Mouse (Mus musculus) erythroid progenitor cell, adult 5-6 weeks (primary cell): Measurements from ENCODE around the gene Atp6v0a1. TPM values are rescaled to one million over a fixed set of nuclear protein-coding genes. Genes with fewer than 3 reads are reported as not detected.

Source experiments
- ATAC-seq: replicated peaks from 2 replicates; pipeline ENCODE4 v1.8.0; 2016; ENCODE audit warnings: moderate number of reproducible peaks, mild to moderate bottlenecking, moderate TSS enrichment, inconsistent platforms; ENCODE audit not compliant: poor library complexity, low FRiP score, severe bottlenecking
- total RNA-seq, 2 experiments: library from RNA; stranded (forward) in 1 of 2; stranded (reverse) in 1 of 2; fragments of 150-400 nt in 1 of 2; fragments of 186-747, 209-891 nt in 1 of 2; gene quantifications; 2 replicates each; pipeline versions ENCODE4 v1.2.3 to v1.2.4; 2015 to 2017; ENCODE audit warnings: low replicate concordance in 2 of 2

Gene Atp6v0a1
- total RNA-seq, 2 experiments from 2014 or later = 316 to 355 TPM

DNA sequence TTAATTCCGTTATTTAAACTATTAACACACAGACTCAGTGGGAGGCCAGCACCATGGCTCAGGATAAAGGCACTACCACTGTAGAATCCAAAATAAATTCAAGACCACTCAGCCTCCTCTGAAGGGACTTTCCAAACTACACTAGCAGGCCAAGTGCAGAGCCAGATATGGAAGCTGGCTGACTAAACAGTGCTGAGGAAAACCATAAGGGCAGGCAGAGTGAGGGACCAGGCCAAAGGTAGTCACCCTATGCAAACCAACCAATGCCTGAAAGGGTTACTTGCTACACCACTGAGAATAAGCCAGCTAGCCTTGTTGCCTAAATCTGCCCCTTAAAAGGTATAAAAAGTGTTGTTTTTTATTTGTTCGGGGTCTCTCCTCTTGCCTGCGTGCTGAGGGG, 102.9 kb downstream of the Atp6v0a1 start:
- no peak for ATAC-seq

Other genes with a start within 250 kb of the Atp6v0a1 start
- not detected in 2 replicates for gene Kcnh4, start 249.5 kb upstream of the Atp6v0a1 start, total RNA-seq (2015; ENCODE audit: low replicate concordance)
- gene Kcnh4, start 249.5 kb upstream of the Atp6v0a1 start, total RNA-seq (2017; ENCODE audit: low replicate concordance) = not detected in 2 replicates
- not detected in 2 replicates for gene Hcrt, start 246.5 kb upstream of the Atp6v0a1 start, total RNA-seq (2015; ENCODE audit: low replicate concordance)
- gene Hcrt, start 246.5 kb upstream of the Atp6v0a1 start, total RNA-seq (2017; ENCODE audit: low replicate concordance) = not detected in 2 replicates
- 0.72 and 0.84 TPM in 2 replicates for gene Ghdc, start 238.5 kb upstream of the Atp6v0a1 start, total RNA-seq (2015; ENCODE audit: low replicate concordance)
- gene Ghdc, start 238.5 kb upstream of the Atp6v0a1 start, total RNA-seq (2017; ENCODE audit: low replicate concordance) = 0.51 and 1.4 TPM in 2 replicates
- 5.9 and 10.1 TPM in 2 replicates for gene Stat5b, start 158.7 kb upstream of the Atp6v0a1 start, total RNA-seq (2015; ENCODE audit: low replicate concordance)
- 7.0 and 10.3 TPM in 2 replicates for gene Stat5b, start 158.7 kb upstream of the Atp6v0a1 start, total RNA-seq (2017; ENCODE audit: low replicate concordance)
- 3.2 and 7.5 TPM in 2 replicates for gene Stat5a, start 150.1 kb upstream of the Atp6v0a1 start, total RNA-seq (2015; ENCODE audit: low replicate concordance)
- 5.3 and 5.4 TPM in 2 replicates for gene Stat5a, start 150.1 kb upstream of the Atp6v0a1 start, total RNA-seq (2017; ENCODE audit: low replicate concordance)
- gene Stat3, start 69.9 kb upstream of the Atp6v0a1 start, total RNA-seq (2015; ENCODE audit: low replicate concordance) = 31.0 and 31.4 TPM in 2 replicates
- 26.2 and 26.6 TPM in 2 replicates for gene Stat3, start 69.9 kb upstream of the Atp6v0a1 start, total RNA-seq (2017; ENCODE audit: low replicate concordance)
- gene Cavin1, start 38.6 kb upstream of the Atp6v0a1 start, total RNA-seq (2015; ENCODE audit: low replicate concordance) = not detected in 2 replicates
- not detected in 2 replicates for gene Cavin1, start 38.6 kb upstream of the Atp6v0a1 start, total RNA-seq (2017; ENCODE audit: low replicate concordance)
- gene Naglu, start 60.6 kb downstream of the Atp6v0a1 start, total RNA-seq (2015; ENCODE audit: low replicate concordance) = 2.2 and 3.8 TPM in 2 replicates
- 4.5 and 9.9 TPM in 2 replicates for gene Naglu, start 60.6 kb downstream of the Atp6v0a1 start, total RNA-seq (2017; ENCODE audit: low replicate concordance)
- 2.2 TPM in 1 of 2 replicates, not detected in the other for gene Hsd17b1, start 69.0 kb downstream of the Atp6v0a1 start, total RNA-seq (2015; ENCODE audit: low replicate concordance)
- gene Hsd17b1, start 69.0 kb downstream of the Atp6v0a1 start, total RNA-seq (2017; ENCODE audit: low replicate concordance) = 0.26 TPM in 1 of 2 replicates, not detected in the other
- gene Coasy, start 73.1 kb downstream of the Atp6v0a1 start, total RNA-seq (2015; ENCODE audit: low replicate concordance) = 2.5 and 3.8 TPM in 2 replicates
- 1.7 and 6.8 TPM in 2 replicates for gene Coasy, start 73.1 kb downstream of the Atp6v0a1 start, total RNA-seq (2017; ENCODE audit: low replicate concordance)
- 36.0 and 43.6 TPM in 2 replicates for gene Mlx, start 77.8 kb downstream of the Atp6v0a1 start, total RNA-seq (2015; ENCODE audit: low replicate concordance)
- 16.8 and 26.4 TPM in 2 replicates for gene Mlx, start 77.8 kb downstream of the Atp6v0a1 start, total RNA-seq (2017; ENCODE audit: low replicate concordance)
- 5.9 and 7.9 TPM in 2 replicates for gene Psmc3ip, start 86.0 kb downstream of the Atp6v0a1 start, total RNA-seq (2015; ENCODE audit: low replicate concordance)
- gene Psmc3ip, start 86.0 kb downstream of the Atp6v0a1 start, total RNA-seq (2017; ENCODE audit: low replicate concordance) = 13.2 and 29.0 TPM in 2 replicates
- gene Retreg3, start 110.4 kb downstream of the Atp6v0a1 start, total RNA-seq (2015; ENCODE audit: low replicate concordance) = 24.5 and 25.6 TPM in 2 replicates
- 38.7 and 57.9 TPM in 2 replicates for gene Retreg3, start 110.4 kb downstream of the Atp6v0a1 start, total RNA-seq (2017; ENCODE audit: low replicate concordance)
- gene Tubg1, start 110.5 kb downstream of the Atp6v0a1 start, total RNA-seq (2015; ENCODE audit: low replicate concordance) = 29.3 and 38.2 TPM in 2 replicates
- gene Tubg1, start 110.5 kb downstream of the Atp6v0a1 start, total RNA-seq (2017; ENCODE audit: low replicate concordance) = 30.8 and 40.7 TPM in 2 replicates
- not detected in 2 replicates for gene Tubg2, start 146.5 kb downstream of the Atp6v0a1 start, total RNA-seq (2015; ENCODE audit: low replicate concordance)
- gene Tubg2, start 146.5 kb downstream of the Atp6v0a1 start, total RNA-seq (2017; ENCODE audit: low replicate concordance) = not detected in 2 replicates
- gene Cntnap1, start 161.1 kb downstream of the Atp6v0a1 start, total RNA-seq (2015; ENCODE audit: low replicate concordance) = not detected in 2 replicates
- not detected in 2 replicates for gene Cntnap1, start 161.1 kb downstream of the Atp6v0a1 start, total RNA-seq (2017; ENCODE audit: low replicate concordance)
- gene Plekhh3, start 161.9 kb downstream of the Atp6v0a1 start, total RNA-seq (2015; ENCODE audit: low replicate concordance) = not detected in 2 replicates
- gene Plekhh3, start 161.9 kb downstream of the Atp6v0a1 start, total RNA-seq (2017; ENCODE audit: low replicate concordance) = not detected in 2 replicates
- gene Ccr10, start 166.0 kb downstream of the Atp6v0a1 start, total RNA-seq (2015; ENCODE audit: low replicate concordance) = not detected in 2 replicates
- gene Ccr10, start 166.0 kb downstream of the Atp6v0a1 start, total RNA-seq (2017; ENCODE audit: low replicate concordance) = not detected in 2 replicates
- gene Ezh1, start 217.0 kb downstream of the Atp6v0a1 start, total RNA-seq (2015; ENCODE audit: low replicate concordance) = 32.3 and 58.4 TPM in 2 replicates
- 43.8 and 53.9 TPM in 2 replicates for gene Ezh1, start 217.0 kb downstream of the Atp6v0a1 start, total RNA-seq (2017; ENCODE audit: low replicate concordance)
- not detected in 2 replicates for gene Ramp2, start 236.6 kb downstream of the Atp6v0a1 start, total RNA-seq (2015; ENCODE audit: low replicate concordance)
- gene Ramp2, start 236.6 kb downstream of the Atp6v0a1 start, total RNA-seq (2017; ENCODE audit: low replicate concordance) = not detected in 2 replicates
- 133 and 142 TPM in 2 replicates for gene Vps25, start 244.3 kb downstream of the Atp6v0a1 start, total RNA-seq (2015; ENCODE audit: low replicate concordance)
- gene Vps25, start 244.3 kb downstream of the Atp6v0a1 start, total RNA-seq (2017; ENCODE audit: low replicate concordance) = 27.3 and 31.7 TPM in 2 replicates